Mouse (Mus musculus): ENCODE data around the gene Acrbp. TPM values are rescaled to one million over a fixed set of nuclear protein-coding genes. Genes with fewer than 3 reads are reported as not detected.
A peak's percentile ranks its signal among the peaks of the same experiment; 100 is the strongest.

Acrbp gene
- polyA plus RNA-seq, 1 experiment from 2014 or later, result 17.6 TPM

DNA sequence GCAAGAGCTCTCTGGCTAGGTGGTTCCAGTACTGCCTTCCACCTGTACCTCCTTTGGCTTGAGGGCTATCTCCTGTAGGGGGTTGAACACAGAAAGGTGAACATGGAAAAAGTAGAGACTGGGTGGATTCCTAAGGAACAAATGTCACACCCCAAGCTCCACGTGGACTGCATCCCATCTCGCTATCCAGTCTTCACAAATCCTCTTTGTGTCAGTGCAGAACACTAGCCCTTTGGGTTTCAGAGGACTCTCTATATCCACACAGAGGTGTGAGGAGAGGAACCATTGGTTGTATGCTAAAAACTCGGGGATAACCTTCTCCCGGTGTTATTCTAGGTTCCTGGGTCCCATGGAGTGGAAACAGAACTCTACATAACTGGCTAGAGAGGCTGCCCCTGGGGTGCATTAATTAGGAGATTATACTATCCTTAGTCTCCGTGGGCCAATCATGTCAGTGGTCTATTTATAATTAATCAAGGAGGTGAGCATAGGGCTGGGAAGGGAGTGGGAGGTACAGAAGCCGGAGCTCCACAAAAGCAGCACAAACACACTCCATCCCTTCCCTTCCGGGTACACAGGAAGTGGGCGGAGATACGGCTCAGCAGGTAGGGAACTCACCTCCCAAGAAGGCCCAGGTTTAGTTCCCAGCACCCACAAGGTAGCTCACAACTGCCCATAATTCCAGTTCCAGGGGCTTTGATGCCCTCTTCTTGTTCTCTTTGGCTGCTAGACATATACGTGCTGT lies 41.0 kb downstream of the Acrbp start:
- ATAC-seq (ENCODE audit: insufficient number of reproducible peaks, insufficient read depth, low FRiP score, low TSS enrichment), result no peak
- no peak overlapping the region for H3K4me3 ChIP-seq
- H3K4me1 ChIP-seq, result peaks cover 28% of the 10 kb centered on the region
- H3K36me3 ChIP-seq, result no peaks in the 10 kb centered on the region
- H3K27ac ChIP-seq, result peak overlapping the region; percentile 91
- H3K27me3 ChIP-seq, result no peaks in the 10 kb centered on the region
- H3K9ac ChIP-seq, result no peak overlapping the region
- WGBS, result 56% methylated on average over 10 of the region's 10 CpGs
- peak overlapping the region; percentile 45 for H3K4me2 ChIP-seq (replicated peaks)
- no peaks in the 10 kb centered on the region for H3K9me3 ChIP-seq

DNA sequence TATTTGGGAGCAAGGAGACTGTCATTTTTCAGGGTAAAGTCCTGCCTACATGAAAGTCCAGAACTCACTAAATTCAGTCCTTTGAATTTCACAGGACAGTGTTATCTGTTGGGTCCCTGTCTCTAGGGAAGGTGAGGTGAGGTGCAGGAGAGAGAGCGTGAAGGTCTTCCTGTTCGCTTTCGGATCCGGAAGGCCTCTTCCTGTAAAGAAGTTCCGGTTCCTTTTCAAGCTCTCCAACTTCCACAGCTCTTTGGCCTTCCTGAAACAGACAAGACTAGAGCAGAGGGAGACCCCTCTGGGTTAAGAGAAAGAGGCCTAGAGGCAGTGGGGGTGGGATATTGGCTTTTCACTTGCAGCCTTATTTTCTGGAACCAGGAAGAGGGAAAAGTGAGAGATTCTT lies 42.9 kb downstream of the Acrbp start:
- Histone ChIP-seq H3K27me3 (no peaks in the 10 kb centered on the region), H3K36me3 (no peaks in the 10 kb centered on the region), H3K4me2 (replicated peaks) (no peak overlapping the region), H3K9ac (no peak overlapping the region), H3K4me1 (peaks cover 30% of the 10 kb centered on the region), H3K9me3 (no peaks in the 10 kb centered on the region), H3K27ac (no peak overlapping the region), H3K4me3 (no peak overlapping the region)
- 84% methylated on average over 5 of the region's 5 CpGs for WGBS
- no peak for ATAC-seq (ENCODE audit: insufficient number of reproducible peaks, insufficient read depth, low FRiP score, low TSS enrichment)

DNA sequence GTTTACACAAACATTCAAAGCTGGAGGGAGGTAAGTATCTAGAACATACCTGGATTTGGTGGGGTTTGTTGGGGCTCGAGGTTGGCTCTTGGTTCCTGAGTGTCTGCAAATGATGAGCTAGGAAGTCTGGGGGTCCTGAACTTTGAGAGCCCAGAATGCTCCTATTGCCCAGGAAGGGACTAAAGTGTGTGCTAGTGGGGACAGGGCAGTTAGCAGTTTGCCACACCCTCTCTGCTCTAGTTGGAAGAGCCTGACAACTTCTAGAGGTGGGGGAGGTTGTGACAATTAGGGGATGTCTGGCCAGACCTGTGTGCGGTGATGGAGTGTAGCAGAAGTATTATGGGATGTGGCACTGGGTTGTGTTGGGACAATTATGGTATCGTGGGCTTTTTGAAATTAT lies 45.4 kb downstream of the Acrbp start:
- Histone ChIP-seq H3K36me3 (peaks cover 18% of the 10 kb centered on the region), H3K9ac (no peak overlapping the region), H3K4me2 (replicated peaks) (no peak overlapping the region), H3K4me3 (no peak overlapping the region), H3K4me1 (peaks cover 39% of the 10 kb centered on the region), H3K27me3 (no peaks in the 10 kb centered on the region), H3K9me3 (no peaks in the 10 kb centered on the region), H3K27ac (peak overlapping the region; percentile 30; the same call in 1 of the 2 replicates)
- WGBS, result 72% methylated on average over 3 of the region's 3 CpGs
- ATAC-seq (ENCODE audit: insufficient number of reproducible peaks, insufficient read depth, low FRiP score, low TSS enrichment), result no peak

DNA sequence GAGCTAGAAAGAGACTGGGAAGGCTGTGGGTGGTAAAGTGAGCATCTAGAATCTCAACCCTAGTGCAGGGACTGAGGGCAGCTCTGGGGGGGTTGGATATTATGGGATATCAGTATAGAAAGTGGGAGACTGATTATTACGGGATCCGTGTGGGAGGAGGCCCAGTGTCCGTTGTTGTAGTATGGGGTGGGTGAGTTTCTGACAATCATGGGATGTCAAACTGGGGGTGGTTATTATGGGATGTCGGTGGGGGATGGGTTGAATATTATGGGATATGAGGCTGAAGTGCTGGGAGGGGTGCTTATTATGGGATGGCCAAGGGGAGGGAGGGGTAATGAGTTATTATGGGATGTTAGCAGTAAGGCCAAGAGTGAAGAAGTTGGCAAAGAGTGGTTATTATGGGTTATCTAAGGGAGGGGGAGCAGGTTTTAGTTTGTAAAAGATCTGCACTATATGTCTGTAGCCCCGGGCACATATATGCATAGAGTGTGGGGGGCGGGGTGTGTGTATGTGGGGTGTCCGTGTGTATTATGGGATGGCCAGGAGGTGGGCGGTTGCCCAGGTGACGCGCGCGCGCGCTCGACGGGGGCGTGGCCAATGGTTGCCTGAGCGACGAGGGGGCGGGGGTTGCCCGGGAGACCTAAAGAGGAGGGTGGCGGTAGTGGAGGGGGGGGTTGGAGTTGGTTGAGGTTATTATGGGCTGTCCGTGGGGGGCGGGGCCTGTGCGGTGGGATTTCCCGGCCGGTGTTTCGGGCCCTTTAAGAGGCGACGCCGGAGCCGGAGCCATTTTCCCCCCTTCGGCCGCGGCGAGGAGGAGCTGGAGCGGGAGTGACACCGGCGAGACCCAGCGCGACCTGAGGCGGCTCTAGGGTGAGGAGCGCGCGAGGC lies 46.1 kb downstream of the Acrbp start, which contains the start of gene Chd4:
Chd4 (plus strand) TSS at position 591 of the 888 bp plus-strand sequence.
- 6% methylated on average over 30 of the region's 45 CpGs for WGBS

DNA sequence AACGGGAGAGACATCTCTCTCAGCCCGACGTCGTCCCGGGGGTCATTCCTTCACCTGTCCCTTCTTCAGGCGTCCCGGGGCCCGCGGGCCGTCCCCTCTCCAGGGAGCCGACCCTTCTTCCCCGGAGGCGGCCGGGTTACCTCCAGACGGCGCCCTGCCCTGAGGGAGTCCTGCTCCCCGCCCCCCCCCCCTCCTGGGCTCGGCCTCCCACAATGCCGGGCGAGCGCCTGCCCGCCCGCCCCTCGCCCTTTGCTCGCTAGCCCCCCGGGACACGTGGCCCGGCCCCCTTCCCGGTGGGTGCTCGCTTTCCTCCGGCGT lies 46.7 kb downstream of the Acrbp start:
- Histone ChIP-seq H3K9ac (peak overlapping the region; percentile 97), H3K9me3 (no peaks in the 10 kb centered on the region), H3K4me2 (replicated peaks) (peak overlapping the region; percentile 88), H3K4me1 (peaks cover 33% of the 10 kb centered on the region), H3K4me3 (peak overlapping the region; percentile 100), H3K27ac (peak overlapping the region; percentile 96), H3K36me3 (peaks cover 32% of the 10 kb centered on the region), H3K27me3 (no peaks in the 10 kb centered on the region)
- no peak for ATAC-seq (ENCODE audit: insufficient number of reproducible peaks, insufficient read depth, low FRiP score, low TSS enrichment)
- WGBS, result 0% methylated on average over 18 of the region's 32 CpGs

More for the DNA sequence above, 46.1 kb downstream of the Acrbp start, which contains the start of gene Chd4:
- H3K4me3 ChIP-seq, result peak within 1 kb of the TSS; percentile 100
- H3K9ac ChIP-seq, result peak within 1 kb of the TSS; percentile 97
- ATAC-seq (ENCODE audit: insufficient number of reproducible peaks, insufficient read depth, low FRiP score, low TSS enrichment), result peak; percentile 59
- H3K4me2 ChIP-seq (replicated peaks), result peak within 1 kb of the TSS; percentile 88
- H3K4me1 ChIP-seq, result peaks cover 35% of the 10 kb centered on the region
- no peaks in the 10 kb centered on the region for H3K9me3 ChIP-seq
- peaks cover 26% of the 10 kb centered on the region for H3K36me3 ChIP-seq
- H3K27me3 ChIP-seq, result no peaks in the 10 kb centered on the region
- peak within 1 kb of the TSS; percentile 96 for H3K27ac ChIP-seq

DNA sequence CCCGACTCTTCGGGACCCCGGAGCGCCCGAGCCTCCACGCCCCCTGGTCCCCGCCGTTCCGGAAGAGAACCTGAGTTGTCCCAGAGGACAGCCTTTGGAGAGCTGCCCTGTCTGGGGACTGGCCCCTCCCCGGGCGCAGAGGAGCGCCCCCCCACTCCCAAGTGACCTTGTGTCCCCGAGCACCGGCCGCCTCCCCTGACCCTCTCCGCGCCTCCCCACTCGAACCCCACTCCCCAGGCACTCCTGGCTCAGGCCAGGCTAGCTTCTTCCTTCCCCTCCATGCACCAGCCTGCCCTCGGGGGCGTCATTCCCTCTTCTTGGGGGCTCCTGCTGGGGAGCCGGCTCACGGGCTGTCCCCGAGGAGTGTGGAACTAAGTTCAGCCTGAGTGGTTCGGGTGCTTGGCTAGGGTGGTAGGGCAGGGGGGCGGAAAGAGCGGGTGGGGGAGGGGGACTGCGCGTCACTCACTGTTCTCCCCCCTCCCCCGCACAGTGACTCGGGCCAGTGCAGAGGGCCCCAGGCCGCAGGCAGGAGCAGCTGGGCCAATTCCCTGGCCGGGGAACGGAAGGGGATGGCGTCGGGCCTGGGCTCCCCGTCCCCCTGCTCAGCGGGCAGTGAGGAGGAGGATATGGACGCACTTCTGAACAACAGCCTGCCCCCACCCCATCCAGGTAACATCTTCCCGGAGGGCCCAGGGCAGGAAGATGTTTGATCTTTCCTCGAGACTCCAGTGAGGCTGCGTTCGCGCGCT lies 47.3 kb downstream of the Acrbp start:
- H3K9me3 ChIP-seq, result no peaks in the 10 kb centered on the region
- H3K4me1 ChIP-seq, result peaks cover 33% of the 10 kb centered on the region
- H3K27ac ChIP-seq, result peak overlapping the region; percentile 96
- peak overlapping the region; percentile 88 for H3K4me2 ChIP-seq (replicated peaks)
- peaks cover 38% of the 10 kb centered on the region for H3K36me3 ChIP-seq
- under 1% methylated on average over 31 of the region's 44 CpGs for WGBS
- ATAC-seq (ENCODE audit: insufficient number of reproducible peaks, insufficient read depth, low FRiP score, low TSS enrichment), result peak; percentile 47
- H3K27me3 ChIP-seq, result no peaks in the 10 kb centered on the region
- peak overlapping the region; percentile 100 for H3K4me3 ChIP-seq
- peak overlapping the region; percentile 97 for H3K9ac ChIP-seq

DNA sequence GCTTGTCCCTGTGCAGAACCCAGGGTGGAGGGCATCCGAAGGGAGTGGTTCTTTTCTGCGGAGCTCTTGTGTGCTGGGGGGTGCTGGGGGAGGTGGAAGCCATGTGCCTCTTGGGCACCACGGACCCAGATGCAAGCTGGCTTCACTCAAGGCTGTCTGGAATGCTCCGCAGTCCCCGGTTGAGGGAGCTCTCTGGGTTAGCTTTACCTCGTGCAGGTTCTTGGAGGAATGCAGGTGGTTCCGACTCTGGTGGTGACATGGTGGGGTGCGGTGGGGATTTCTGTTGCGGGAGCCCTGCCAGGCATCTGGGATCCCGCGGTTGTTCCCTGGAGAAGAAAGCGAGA lies 47.8 kb downstream of the Acrbp start:
- peak overlapping the region; percentile 100 for H3K4me3 ChIP-seq
- peak overlapping the region; percentile 96 for H3K27ac ChIP-seq
- peak overlapping the region; percentile 97 for H3K9ac ChIP-seq
- H3K4me2 ChIP-seq (replicated peaks), result peak overlapping the region; percentile 88
- H3K4me1 ChIP-seq, result peaks cover 33% of the 10 kb centered on the region
- no peak for ATAC-seq (ENCODE audit: insufficient number of reproducible peaks, insufficient read depth, low FRiP score, low TSS enrichment)
- no peaks in the 10 kb centered on the region for H3K9me3 ChIP-seq
- no peaks in the 10 kb centered on the region for H3K27me3 ChIP-seq
- peaks cover 43% of the 10 kb centered on the region for H3K36me3 ChIP-seq
- 2% methylated on average over 12 of the region's 12 CpGs for WGBS

DNA sequence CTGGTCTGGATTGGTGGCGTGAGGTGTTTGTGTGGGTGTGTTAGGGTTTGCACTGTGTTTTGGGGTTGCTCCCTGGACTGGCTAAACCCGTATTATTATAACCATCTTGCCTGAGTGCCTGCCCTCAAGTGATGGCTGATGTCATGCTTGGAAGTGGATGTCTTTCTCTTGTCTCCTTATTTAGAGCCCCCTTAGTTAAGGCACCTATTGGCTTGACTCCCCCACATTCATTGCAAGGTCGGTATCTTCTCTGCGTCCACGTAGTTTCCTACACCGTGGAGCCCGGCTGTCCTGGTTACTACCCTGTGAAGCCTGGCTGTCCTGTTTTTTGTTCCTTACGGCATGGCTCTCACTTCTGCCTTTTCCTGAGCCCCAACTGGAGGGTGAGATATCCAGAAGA lies 48.5 kb downstream of the Acrbp start:
- peak overlapping the region; percentile 43; the same call in 1 of the 2 replicates for H3K27ac ChIP-seq
- H3K36me3 ChIP-seq, result peaks cover 50% of the 10 kb centered on the region
- H3K4me1 ChIP-seq, result peaks cover 33% of the 10 kb centered on the region

DNA sequence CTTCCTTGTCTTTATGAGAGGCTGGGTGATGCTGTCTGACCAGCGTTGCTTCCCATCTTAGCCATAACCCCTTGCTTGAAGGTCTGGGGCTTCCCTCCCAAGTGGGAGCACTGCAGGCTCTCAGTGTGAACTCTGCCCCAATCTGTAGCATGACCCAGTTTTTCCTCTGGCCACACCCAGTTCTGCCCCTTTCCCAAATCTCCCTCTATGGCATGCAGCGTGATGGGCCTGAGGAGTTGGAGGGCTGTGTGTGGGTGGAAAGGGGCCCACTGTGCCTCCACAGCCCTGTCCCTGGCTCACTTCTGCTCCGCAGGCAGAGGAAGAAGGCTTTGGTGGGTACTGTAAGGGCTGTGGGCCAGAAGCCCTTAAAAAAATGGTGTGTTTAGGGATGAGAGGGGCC lies 49.0 kb downstream of the Acrbp start:
- Histone ChIP-seq H3K4me1 (peaks cover 33% of the 10 kb centered on the region), H3K4me3 (peak overlapping the region; percentile 100), H3K36me3 (peaks cover 52% of the 10 kb centered on the region), H3K27me3 (no peaks in the 10 kb centered on the region), H3K4me2 (replicated peaks) (peak overlapping the region; percentile 88), H3K9ac (peak overlapping the region; percentile 97), H3K9me3 (no peaks in the 10 kb centered on the region), H3K27ac (peak overlapping the region; percentile 43)
- 51% methylated on average over 3 of the region's 3 CpGs for WGBS
- no peak for ATAC-seq (ENCODE audit: insufficient number of reproducible peaks, insufficient read depth, low FRiP score, low TSS enrichment)

More for the DNA sequence above, 48.5 kb downstream of the Acrbp start:
- Histone ChIP-seq H3K9ac (peak overlapping the region; percentile 97), H3K9me3 (no peaks in the 10 kb centered on the region), H3K4me2 (replicated peaks) (peak overlapping the region; percentile 88), H3K27me3 (no peaks in the 10 kb centered on the region), H3K4me3 (peak overlapping the region; percentile 100)
- WGBS, result 55% methylated on average over 8 of the region's 8 CpGs
- ATAC-seq (ENCODE audit: insufficient number of reproducible peaks, insufficient read depth, low FRiP score, low TSS enrichment), result no peak

DNA sequence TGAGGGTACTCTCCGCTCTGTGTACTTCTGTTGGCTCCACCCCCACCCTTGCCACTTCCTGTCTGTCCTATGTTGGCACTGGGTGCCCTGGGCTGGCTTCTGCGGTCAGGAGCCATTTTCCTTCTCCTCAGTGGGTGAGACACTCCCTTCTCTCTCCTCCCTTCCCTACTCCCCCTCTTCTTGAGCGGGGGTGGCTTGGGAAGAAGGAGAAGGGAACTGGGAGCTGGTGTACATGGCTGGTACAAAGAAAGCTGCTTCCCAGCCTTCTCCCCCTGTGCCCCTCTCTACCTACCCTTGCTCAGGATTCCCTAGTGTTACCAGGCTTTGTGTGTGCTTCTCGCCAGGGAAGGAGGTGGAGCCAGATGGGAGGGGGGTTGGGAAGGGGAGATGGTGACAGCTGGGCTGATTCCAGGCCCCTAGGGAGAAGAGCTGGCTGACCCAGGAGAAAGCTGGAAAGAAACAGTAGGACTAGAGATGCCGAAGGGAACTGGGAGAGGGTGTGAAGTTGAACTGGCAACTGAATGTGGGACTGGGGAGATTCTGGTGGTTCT lies 50.0 kb downstream of the Acrbp start:
- ATAC-seq (ENCODE audit: insufficient number of reproducible peaks, insufficient read depth, low FRiP score, low TSS enrichment), result no peak
- Histone ChIP-seq H3K9me3 (no peaks in the 10 kb centered on the region), H3K27ac (peak overlapping the region; percentile 46), H3K9ac (peak overlapping the region; percentile 97), H3K4me3 (peak overlapping the region; percentile 100), H3K4me2 (replicated peaks) (peak overlapping the region; percentile 88), H3K27me3 (no peaks in the 10 kb centered on the region), H3K36me3 (peaks cover 59% of the 10 kb centered on the region), H3K4me1 (peaks cover 33% of the 10 kb centered on the region)
- WGBS, result 38% methylated on average over 5 of the region's 5 CpGs

DNA sequence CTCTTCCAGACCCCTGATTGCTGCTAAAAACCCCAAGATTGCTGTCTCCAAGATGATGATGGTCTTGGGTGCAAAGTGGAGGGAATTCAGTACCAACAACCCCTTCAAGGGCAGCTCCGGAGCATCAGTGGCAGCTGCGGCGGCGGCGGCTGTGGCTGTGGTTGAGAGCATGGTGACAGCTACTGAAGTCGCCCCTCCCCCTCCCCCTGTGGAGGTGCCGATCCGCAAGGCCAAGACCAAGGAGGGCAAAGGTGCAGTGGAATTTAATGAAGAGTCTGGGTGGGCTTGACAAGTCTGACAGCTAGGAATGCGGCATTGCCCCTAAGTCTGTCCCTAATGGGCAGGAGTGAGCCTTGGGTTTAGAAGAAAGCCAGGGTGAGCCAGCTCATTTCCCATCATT lies 52.0 kb downstream of the Acrbp start:
- no peak overlapping the region for H3K27ac ChIP-seq
- peaks cover 78% of the 10 kb centered on the region for H3K36me3 ChIP-seq
- H3K9ac ChIP-seq, result no peak overlapping the region
- H3K27me3 ChIP-seq, result no peaks in the 10 kb centered on the region
- WGBS, result 79% methylated on average over 9 of the region's 9 CpGs
- H3K9me3 ChIP-seq, result no peaks in the 10 kb centered on the region
- peaks cover 27% of the 10 kb centered on the region for H3K4me1 ChIP-seq
- no peak overlapping the region for H3K4me2 ChIP-seq (replicated peaks)
- no peak for ATAC-seq (ENCODE audit: insufficient number of reproducible peaks, insufficient read depth, low FRiP score, low TSS enrichment)
- H3K4me3 ChIP-seq, result no peak overlapping the region

Data from embryonic facial prominence, embryonic 12.5 days (tissue).